Mouse (Mus musculus) hindbrain, embryonic 15.5 days (tissue): Measurements from ENCODE around the gene P3h3. TPM values are rescaled to one million over a fixed set of nuclear protein-coding genes. Genes with fewer than 3 reads are reported as not detected.
A peak's percentile ranks its signal among the peaks of the same experiment; 100 is the strongest.
"Not testable (repeated sequence)": the region's sequence is repeated elsewhere in the genome, so short reads cannot be mapped to it uniquely, and the experiment has no call there.

ENCODE experiments used
- ATAC-seq: fragments of 200-750 bp; cut with Nextera tagmentation; 2 replicates; pipeline ENCODE4 v1.8.0; 2017; ENCODE audit warnings: low read depth, moderate number of reproducible peaks, moderate TSS enrichment; ENCODE audit not compliant: low FRiP score
- H3K27ac ChIP-seq: fragments of 300-500 bp; sonication (generic); replicated peaks from 2 replicates; pipeline ENCODE4 v1.5.1; 2015; ENCODE audit warnings: mild to moderate bottlenecking, inconsistent platforms
- H3K27me3 ChIP-seq: fragments of 300-500 bp; sonication (generic); 2 replicates; pipeline ENCODE4 v1.6.1; 2015; ENCODE audit warnings: control low read depth, inconsistent platforms
- H3K36me3 ChIP-seq: fragments of 300-500 bp; sonication (generic); 2 replicates; pipeline ENCODE4 v1.6.1; 2015; ENCODE audit warnings: control low read depth, inconsistent platforms
- H3K4me1 ChIP-seq: fragments of 300-500 bp; sonication (generic); replicated peaks from 2 replicates; pipeline ENCODE4 v1.6.1; 2015; ENCODE audit warnings: control low read depth, inconsistent platforms
- H3K4me2 ChIP-seq: fragments of 300-500 bp; sonication (generic); 2 replicates; pipeline ENCODE4 v1.6.1; 2015; ENCODE audit warnings: moderate library complexity, mild to moderate bottlenecking, inconsistent platforms
- H3K4me3 ChIP-seq: fragments of 300-500 bp; sonication (generic); 2 replicates; pipeline ENCODE4 v1.5.1; 2015; ENCODE audit warnings: mild to moderate bottlenecking, inconsistent platforms
- H3K9ac ChIP-seq: fragments of 300-500 bp; sonication (generic); 2 replicates; pipeline ENCODE4 v1.6.1; 2015; ENCODE audit warnings: inconsistent platforms
- H3K9me3 ChIP-seq: fragments of 300-500 bp; sonication (generic); 2 replicates; pipeline ENCODE4 v1.6.1; 2016; ENCODE audit warnings: control low read depth, inconsistent platforms
- WGBS: fragments of 180-500 bp; shearing (Covaris S2); methylation state at CpG from one replicate; pipeline ENCODE4 v1.1.7; 2015; 5-methylcytosine and 5-hydroxymethylcytosine counted together
- polyA plus RNA-seq: library from polyadenylated mRNA; unstranded; fragments of >200 nt; fragmentation: Nextera tagmentation; extraction: Ambion mirVana; gene quantifications from 2 replicates; pipeline ENCODE4 v1.2.1, GENCODE M21; 2015

Gene P3h3
- polyA plus RNA-seq, 1 experiment from 2014 or later, result 18.7 TPM

DNA sequence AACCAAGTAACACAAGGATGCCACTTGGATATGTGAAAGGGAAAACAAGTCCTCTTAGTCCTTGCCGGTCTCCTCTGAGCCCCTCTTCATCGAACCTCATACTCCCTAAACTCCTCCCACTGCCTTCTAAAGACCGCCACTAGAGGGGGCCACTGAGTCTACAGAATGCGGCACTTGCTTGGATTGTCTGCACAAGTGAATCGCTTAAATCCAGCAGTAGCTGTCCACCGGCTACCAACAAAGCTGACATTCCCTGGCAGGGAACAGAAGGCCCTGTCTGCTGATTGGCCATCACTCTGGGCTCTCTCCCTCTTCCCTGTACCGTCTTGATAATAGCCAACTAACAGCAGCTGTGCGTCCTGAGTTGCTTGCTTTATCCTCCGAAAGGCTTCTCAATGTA, 10.2 kb downstream of the P3h3 start:
- H3K9me3 ChIP-seq, result no peaks in the 10 kb centered on the region
- WGBS, result 4% methylated on average over 9 of the region's 9 CpGs
- no peak overlapping the region for H3K9ac ChIP-seq
- H3K27ac ChIP-seq, result peak overlapping the region; percentile 70
- peaks cover 4% of the 10 kb centered on the region; the same call in 1 of the 2 replicates for H3K36me3 ChIP-seq
- ATAC-seq, result peak; percentile 81
- no peaks in the 10 kb centered on the region for H3K27me3 ChIP-seq
- no peak overlapping the region for H3K4me3 ChIP-seq
- peak overlapping the region; percentile 19; the same call in 1 of the 2 replicates for H3K4me2 ChIP-seq
- 0 out of 2 replicates have a peak, but pooled peaks cover 3% of the 10 kb centered on the region for H3K4me1 ChIP-seq

DNA sequence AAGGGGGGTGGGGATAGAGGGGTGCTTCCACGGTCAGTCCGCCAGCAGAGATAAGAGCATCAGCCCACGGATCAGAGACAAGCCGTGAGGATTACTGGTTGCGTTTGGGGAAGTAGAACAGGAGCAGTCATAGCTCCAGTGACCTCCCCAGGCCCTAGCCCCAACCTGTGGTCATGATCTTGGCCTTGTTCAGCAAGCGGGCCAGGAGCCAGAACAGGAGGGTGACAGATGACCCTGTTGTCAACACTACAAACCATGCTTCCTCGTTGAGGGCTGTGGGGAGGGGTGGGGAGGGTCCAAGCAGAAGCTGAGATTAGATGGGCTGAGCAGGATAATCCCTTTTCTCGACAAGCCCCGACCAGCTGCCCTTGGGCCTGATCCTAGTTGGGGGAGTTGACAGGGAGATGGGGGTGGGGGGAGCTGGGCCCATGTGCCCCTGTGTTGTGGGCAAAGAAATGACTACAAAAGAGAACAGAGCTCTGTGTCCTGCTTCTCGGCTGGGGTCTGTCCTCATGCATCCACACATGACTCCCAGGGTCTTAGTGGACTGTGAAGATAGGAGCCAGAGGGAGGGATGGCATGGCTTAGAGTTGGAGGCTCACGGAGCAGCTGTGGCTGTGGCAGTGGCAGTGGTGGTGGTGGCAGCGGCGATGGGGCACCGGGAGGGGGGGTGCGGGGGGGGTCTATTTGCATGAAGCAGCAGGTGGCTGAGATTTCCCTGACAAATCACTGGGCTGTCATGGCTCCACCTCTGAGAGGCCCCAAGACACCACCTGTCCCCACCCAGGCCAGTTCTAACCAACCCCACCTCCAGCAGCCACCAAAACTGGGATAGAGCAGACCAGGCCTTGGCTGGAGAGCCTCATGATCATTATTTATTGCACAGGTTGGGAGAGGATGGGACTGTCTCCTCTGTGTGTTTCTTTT, 17.0 kb downstream of the P3h3 start, which contains the start of gene Gnb3:
TSS of gene Gnb3 (minus strand) at position 35 of the 927 bp plus-strand sequence.
- Histone ChIP-seq H3K9ac (no peak within 1 kb of the TSS), H3K27me3 (no peaks in the 10 kb centered on the region), H3K4me2 (no peak within 1 kb of the TSS), H3K9me3 (no peaks in the 10 kb centered on the region), H3K4me1 (peaks cover 4% of the 10 kb centered on the region; the same call in 1 of the 2 replicates), H3K36me3 (peaks cover 10% of the 10 kb centered on the region; the same call in 1 of the 2 replicates), H3K4me3 (no peak within 1 kb of the TSS), H3K27ac (no peak within 1 kb of the TSS; the same call in 1 of the 2 replicates)
- ATAC-seq, result no peak
- 38% methylated on average over 15 of the region's 15 CpGs for WGBS

GRCm38 (mm10) chr6:124839805-124840204, 17.7 kb downstream of the P3h3 start:
- no peak overlapping the region for H3K9ac ChIP-seq
- peak; percentile 25 for ATAC-seq
- H3K36me3 ChIP-seq, result peaks cover 10% of the 10 kb centered on the region; the same call in 1 of the 2 replicates
- H3K4me2 ChIP-seq, result no peak overlapping the region
- no peak overlapping the region; the same call in 1 of the 2 replicates for H3K27ac ChIP-seq
- 20% methylated on average over 8 of the region's 8 CpGs for WGBS
- no peaks in the 10 kb centered on the region for H3K27me3 ChIP-seq
- H3K4me1 ChIP-seq, result peaks cover 4% of the 10 kb centered on the region; the same call in 1 of the 2 replicates
- no peak overlapping the region for H3K4me3 ChIP-seq
- H3K9me3 ChIP-seq, result no peaks in the 10 kb centered on the region

- no peak for ATAC-seq
- H3K9ac ChIP-seq, result no peak overlapping the region
These were observed 21.1 kb downstream of the P3h3 start for GRCm38 (mm10) chr6:124836411-124836810.

DNA sequence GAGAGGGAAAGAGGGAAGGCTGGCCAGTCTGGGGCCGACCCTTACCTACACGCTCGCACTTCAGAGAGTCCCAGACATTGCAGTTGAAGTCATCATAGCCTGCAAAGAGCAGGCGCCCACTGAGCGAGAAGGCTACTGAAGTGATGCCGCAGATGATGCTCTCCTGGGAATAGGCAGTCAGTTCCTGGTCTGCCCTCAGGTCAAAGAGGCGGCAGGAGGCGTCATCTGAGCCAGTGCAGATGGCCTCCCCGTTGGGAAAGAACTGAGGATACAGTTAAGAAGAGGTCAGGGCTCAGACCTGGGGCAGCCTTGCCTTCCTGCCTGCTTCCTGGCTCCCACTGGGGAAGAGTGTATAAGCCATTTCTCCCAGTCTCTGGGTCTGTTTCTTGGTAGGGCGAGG, 22.0 kb downstream of the P3h3 start:
- 58% methylated on average over 10 of the region's 10 CpGs for WGBS
- no peaks in the 10 kb centered on the region for H3K9me3 ChIP-seq
- no peak overlapping the region for H3K9ac ChIP-seq
- H3K4me1 ChIP-seq, result peaks cover 6% of the 10 kb centered on the region
- no peaks in the 10 kb centered on the region for H3K36me3 ChIP-seq
- H3K27ac ChIP-seq, result no peak overlapping the region
- H3K4me3 ChIP-seq, result no peak overlapping the region
- no peak overlapping the region for H3K4me2 ChIP-seq
- no peak for ATAC-seq
- H3K27me3 ChIP-seq, result no peaks in the 10 kb centered on the region

More at GRCm38 (mm10) chr6:124836411-124836810, 21.1 kb downstream of the P3h3 start:
- peaks cover 3% of the 10 kb centered on the region; the same call in 1 of the 2 replicates for H3K36me3 ChIP-seq
- H3K27ac ChIP-seq, result no peak overlapping the region
- no peak overlapping the region for H3K4me2 ChIP-seq
- H3K27me3 ChIP-seq, result no peaks in the 10 kb centered on the region
- H3K4me3 ChIP-seq, result no peak overlapping the region
- WGBS, result 83% methylated on average over 7 of the region's 7 CpGs
- peaks cover 4% of the 10 kb centered on the region; the same call in 1 of the 2 replicates for H3K4me1 ChIP-seq
- no peaks in the 10 kb centered on the region for H3K9me3 ChIP-seq

- no peak for ATAC-seq
- no peak overlapping the region for H3K4me2 ChIP-seq
- no peak overlapping the region for H3K27ac ChIP-seq
- H3K4me3 ChIP-seq, result no peak overlapping the region
- no peak overlapping the region for H3K9ac ChIP-seq
- H3K9me3 ChIP-seq, result no peaks in the 10 kb centered on the region
- peaks cover 7% of the 10 kb centered on the region for H3K4me1 ChIP-seq
- WGBS, result 86% methylated on average over 6 of the region's 6 CpGs
- no peaks in the 10 kb centered on the region for H3K27me3 ChIP-seq
- H3K36me3 ChIP-seq, result no peaks in the 10 kb centered on the region
These were observed 23.0 kb downstream of the P3h3 start for GRCm38 (mm10) chr6:124834512-124835081.

GRCm38 (mm10) chr6:124831649-124832048, 25.9 kb downstream of the P3h3 start:
- Histone ChIP-seq H3K9ac (no peak overlapping the region), H3K4me2 (no peak overlapping the region), H3K27ac (no peak overlapping the region), H3K27me3 (no peaks in the 10 kb centered on the region), H3K4me3 (no peak overlapping the region), H3K36me3 (no peaks in the 10 kb centered on the region; the same call in 1 of the 2 replicates), H3K4me1 (peaks cover 22% of the 10 kb centered on the region), H3K9me3 (no peaks in the 10 kb centered on the region)
- WGBS, result 89% methylated on average over 8 of the region's 8 CpGs
- ATAC-seq, result no peak

DNA sequence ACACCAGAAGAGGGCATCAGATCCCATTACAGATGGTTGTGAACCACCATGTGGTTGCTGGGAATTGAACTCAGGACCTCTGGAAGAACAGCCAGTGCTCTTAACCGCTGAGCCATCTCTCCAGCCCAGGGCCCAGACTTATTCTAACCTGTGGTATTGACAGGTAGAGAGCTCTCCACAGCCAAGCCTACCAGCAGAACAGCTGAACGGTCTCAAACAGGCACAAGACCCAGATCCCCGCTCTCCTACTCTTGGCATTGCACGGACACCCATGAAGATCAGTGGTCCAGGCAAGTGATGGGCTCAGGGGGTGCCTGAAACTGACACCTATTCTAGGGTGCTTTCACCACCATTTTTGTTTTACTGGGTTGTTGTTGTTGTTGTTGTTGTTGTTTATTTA, 26.4 kb downstream of the P3h3 start:
- not testable (repeated sequence) for H3K9ac ChIP-seq, H3K27ac ChIP-seq, H3K4me2 ChIP-seq, H3K27me3 ChIP-seq, H3K36me3 ChIP-seq, H3K9me3 ChIP-seq, ATAC-seq
- Histone ChIP-seq H3K4me1 (peaks cover 22% of the 10 kb centered on the region), H3K4me3 (0 out of 2 replicates have a peak overlapping the region, but pooled peaks have one; percentile 3)
- WGBS, result 95% methylated on average over 4 of the region's 4 CpGs

GRCm38 (mm10) chr6:124829799-124830700, 27.5 kb downstream of the P3h3 start:
- Histone ChIP-seq H3K4me1 (peaks cover 22% of the 10 kb centered on the region), H3K9me3 (no peaks in the 10 kb centered on the region), H3K4me2 (peak overlapping the region; percentile 56), H3K36me3 (peaks cover 11% of the 10 kb centered on the region), H3K27ac (peak overlapping the region; percentile 92), H3K4me3 (peak overlapping the region; percentile 78), H3K27me3 (no peaks in the 10 kb centered on the region), H3K9ac (peak overlapping the region; percentile 75)
- ATAC-seq, result peak; percentile 84
- WGBS, result under 1% methylated on average over 38 of the region's 38 CpGs

DNA sequence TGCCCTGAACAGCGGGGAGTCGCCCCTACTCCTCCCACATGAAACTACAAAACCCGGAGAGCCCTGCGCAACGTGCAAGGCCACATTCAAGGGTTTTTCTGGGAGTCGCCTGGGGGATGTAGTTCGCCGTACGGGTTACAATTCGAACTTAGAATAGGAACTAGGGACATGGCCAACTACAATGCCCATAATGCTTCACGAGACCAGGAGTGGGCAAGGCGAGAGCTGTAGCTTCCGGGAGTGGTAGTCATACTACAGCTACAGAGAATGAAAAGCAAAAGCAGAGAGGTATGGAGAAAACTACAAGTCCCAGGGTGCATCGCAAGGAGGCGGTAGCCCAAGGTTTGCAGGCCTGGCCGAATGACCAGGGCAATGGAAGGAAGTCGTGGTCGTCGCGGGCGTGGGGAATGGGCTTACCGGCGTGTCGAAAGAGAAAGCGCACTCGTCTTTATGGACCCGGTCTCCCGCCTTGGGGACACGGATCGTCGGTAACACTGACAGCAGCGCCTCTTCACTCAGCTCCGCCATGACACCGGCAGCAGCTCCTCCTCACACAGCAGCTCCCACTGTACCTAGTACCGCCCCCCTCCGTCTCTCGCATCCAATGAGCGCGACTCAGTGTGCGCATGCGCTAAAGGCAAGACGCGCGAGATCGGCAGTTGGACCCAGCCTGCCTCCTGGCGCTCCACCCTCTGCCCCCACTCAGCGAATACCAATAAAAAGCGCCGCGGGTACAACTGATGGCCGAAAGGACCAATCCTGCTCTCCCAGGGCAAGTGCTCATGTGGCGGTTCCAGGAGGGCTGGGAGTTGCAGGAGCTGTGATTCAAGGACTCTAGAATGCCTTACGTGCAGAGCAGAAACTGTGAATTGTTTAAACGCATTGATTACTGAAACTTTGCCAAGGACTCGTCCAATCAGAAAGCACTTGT, 28.4 kb downstream of the P3h3 start, which contains the start of the genes Usp5 and Cdca3:
TSS of gene Usp5 (minus strand) at position 617 of the 931 bp plus-strand sequence.
TSS of gene Cdca3 (plus strand) at position 680 of the 931 bp plus-strand sequence.
- H3K9ac ChIP-seq, result peak within 1 kb of the TSS; percentile 75
- H3K27ac ChIP-seq, result peak within 1 kb of the TSS; percentile 92
- peaks cover 20% of the 10 kb centered on the region for H3K36me3 ChIP-seq
- peaks cover 22% of the 10 kb centered on the region for H3K4me1 ChIP-seq
- WGBS, result under 1% methylated on average over 55 of the region's 55 CpGs
- H3K9me3 ChIP-seq, result no peaks in the 10 kb centered on the region
- peak within 1 kb of the TSS; percentile 78 for H3K4me3 ChIP-seq
- peak within 1 kb of the TSS; percentile 77 for H3K4me2 ChIP-seq
- peak; percentile 96 for ATAC-seq
- H3K27me3 ChIP-seq, result no peaks in the 10 kb centered on the region
